Mouse (Mus musculus): ENCODE data around the gene Med16.

Med16 gene

DNA sequence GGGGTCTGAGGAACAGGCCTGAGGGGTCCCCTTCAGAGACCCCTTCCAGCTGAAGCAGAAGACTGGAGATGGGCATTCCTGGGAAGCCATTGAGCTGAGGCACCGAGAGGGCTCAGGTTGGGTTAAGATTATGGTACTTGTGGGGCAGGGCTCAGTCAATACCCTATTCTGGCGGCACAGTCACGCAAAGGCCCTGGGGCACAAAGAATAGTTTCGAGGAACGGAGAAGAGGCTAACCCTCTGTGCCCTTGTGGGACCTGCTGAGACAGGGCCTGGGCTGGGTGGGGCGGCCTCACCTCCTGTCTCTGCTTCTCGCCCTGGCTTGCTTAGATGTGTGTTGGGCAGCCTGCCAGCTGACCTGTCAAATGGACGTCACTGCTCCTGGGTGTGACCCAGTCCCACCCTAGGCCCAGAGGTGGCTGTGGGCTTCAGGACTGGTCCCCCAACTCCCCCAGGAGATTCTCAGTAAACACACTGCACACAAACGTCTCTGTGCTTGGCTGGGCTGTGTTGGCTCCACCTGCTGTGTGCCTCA is 24.5 kb upstream of the Med16 start:
- DNase-seq (ENCODE audit: low spot score): no peak

- DNase-seq (ENCODE audit: low spot score): no peak
Observed at GRCm38 (mm10) chr10:79932736-79933135, 24.0 kb upstream of the Med16 start.

GRCm38 (mm10) chr10:79931797-79932196 is 23.1 kb upstream of the Med16 start:
- DNase-seq (ENCODE audit: low spot score): no peak

DNA sequence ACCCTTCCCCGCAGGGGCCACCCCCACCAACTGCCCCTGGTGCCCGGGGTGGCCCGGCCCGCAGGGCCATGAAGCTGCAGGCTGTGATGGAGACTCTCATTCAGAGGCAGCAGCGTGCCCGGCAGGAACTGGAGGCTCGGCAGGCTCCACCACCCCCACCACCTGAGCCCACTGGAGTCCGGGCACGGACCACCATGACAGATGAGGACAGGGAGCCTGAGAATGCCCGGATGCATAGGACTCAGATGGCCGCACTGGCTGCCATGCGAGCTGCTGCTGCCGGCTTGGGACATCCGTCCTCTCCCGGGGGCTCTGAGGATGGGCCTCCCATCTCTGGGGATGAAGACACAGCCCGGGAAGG is 22.1 kb upstream of the Med16 start:
- no peak for DNase-seq (ENCODE audit: low spot score)

GRCm38 (mm10) chr10:79929967-79930825 is 21.5 kb upstream of the Med16 start:
- DNase-seq (ENCODE audit: low spot score): no peak

GRCm38 (mm10) chr10:79928907-79929701 is 20.4 kb upstream of the Med16 start:
- no peak for DNase-seq (ENCODE audit: low spot score)

DNA sequence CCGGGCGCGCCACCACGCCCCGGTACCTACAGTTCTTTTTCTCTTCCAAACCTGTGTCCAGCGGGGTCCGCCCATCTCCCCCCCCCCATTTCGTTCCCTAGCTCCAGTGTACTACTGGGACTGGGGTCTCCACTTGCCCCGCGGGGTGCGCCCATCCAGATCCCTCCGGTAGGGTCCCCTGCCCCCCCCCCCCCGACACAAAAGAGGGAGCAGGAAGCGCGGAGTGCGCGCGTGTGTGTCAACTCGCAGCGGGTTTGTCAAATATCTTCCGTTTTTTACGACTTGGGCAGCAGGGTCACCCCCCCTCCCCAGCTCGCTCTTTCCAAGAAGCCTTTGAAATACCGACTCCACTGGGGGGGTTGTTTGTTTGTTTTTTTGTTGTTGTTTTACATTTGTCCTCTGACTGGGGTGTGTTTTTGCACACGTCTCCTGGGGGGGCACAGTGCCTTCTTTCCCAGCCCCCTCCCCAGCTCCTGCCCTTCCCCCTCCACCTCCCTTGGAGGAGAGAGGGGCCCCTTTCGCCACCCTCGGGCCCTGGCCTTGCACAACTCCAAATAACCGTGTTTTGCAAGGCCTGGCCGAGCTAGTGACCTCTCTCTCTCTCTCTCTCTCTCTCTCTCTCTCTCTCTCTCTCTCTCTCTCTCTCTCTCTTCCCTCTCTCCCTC is 19.4 kb upstream of the Med16 start:
- no peak for DNase-seq (ENCODE audit: low spot score)

GRCm38 (mm10) chr10:79927324-79928029 is 18.8 kb upstream of the Med16 start:
- DNase-seq (ENCODE audit: low spot score): peak; percentile 41

- peak; percentile 74 for DNase-seq (ENCODE audit: low spot score)
Observed at GRCm38 (mm10) chr10:79926491-79927323, 18.0 kb upstream of the Med16 start, which contains the start of gene Arid3a. Gene Arid3a, plus strand, starts transcription at chr10:79927043.

- DNase-seq (ENCODE audit: low spot score): no peak
Observed at GRCm38 (mm10) chr10:79925785-79926490, 17.2 kb upstream of the Med16 start.

DNA sequence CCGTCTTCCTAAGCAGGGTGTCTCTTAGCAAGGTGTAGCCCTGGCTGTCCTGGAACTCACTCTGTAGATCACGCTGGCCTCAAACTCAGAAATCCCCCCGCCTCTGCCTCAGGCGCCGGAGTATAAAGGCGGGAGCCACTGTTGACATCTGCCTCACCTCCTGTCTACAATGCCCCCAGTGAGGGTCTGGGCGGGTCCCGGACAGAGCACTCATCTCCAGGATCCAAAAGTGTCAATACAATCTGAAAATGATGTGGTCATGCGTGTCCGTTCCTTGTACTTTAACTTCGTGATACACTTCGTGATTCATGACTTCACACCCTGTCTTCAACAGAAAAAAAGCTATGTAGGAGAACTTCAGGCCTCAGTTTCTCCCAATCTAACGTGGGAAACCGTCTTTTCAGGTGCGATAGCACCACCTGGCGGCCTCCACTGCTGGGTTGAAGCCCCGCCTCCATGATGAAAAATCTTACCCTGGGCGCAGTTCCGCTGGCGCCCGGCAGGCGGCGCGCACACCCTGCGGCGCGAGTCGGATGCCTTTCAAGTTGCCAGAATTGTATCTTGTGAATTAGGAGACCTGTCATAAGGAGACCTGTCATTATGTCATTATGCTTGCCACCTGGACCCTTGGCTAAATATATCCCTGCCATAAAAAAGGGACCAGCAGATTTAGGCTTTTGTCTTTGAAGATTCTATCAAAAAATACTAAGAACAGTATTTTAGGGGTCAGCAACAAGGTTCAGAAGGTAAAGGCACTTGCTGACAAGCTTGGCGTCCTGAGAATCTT is 16.5 kb upstream of the Med16 start:
- peak; percentile 93 for DNase-seq (ENCODE audit: low spot score)

DNA sequence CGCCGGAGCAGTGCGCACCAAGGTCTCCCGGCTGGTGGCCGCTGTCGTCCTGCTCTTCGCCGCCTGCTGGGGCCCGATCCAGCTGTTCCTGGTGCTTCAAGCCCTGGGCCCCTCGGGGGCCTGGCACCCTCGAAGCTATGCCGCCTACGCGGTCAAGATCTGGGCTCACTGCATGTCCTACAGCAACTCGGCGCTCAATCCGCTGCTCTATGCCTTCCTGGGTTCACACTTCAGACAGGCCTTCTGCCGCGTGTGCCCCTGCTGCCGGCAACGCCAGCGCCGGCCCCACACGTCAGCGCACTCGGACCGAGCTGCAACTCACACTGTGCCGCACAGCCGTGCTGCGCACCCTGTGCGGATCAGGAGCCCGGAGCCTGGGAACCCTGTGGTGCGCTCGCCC is 12.8 kb upstream of the Med16 start:
- no peak for DNase-seq (ENCODE audit: low spot score)

GRCm38 (mm10) chr10:79920958-79921535 is 12.3 kb upstream of the Med16 start, which contains the start of gene R3hdm4:
Gene R3hdm4, minus strand, starts transcription at chr10:79921208.
- DNase-seq (ENCODE audit: low spot score): no peak

GRCm38 (mm10) chr10:79920056-79920890 is 11.6 kb upstream of the Med16 start:
- DNase-seq (ENCODE audit: low spot score): no peak

DNA sequence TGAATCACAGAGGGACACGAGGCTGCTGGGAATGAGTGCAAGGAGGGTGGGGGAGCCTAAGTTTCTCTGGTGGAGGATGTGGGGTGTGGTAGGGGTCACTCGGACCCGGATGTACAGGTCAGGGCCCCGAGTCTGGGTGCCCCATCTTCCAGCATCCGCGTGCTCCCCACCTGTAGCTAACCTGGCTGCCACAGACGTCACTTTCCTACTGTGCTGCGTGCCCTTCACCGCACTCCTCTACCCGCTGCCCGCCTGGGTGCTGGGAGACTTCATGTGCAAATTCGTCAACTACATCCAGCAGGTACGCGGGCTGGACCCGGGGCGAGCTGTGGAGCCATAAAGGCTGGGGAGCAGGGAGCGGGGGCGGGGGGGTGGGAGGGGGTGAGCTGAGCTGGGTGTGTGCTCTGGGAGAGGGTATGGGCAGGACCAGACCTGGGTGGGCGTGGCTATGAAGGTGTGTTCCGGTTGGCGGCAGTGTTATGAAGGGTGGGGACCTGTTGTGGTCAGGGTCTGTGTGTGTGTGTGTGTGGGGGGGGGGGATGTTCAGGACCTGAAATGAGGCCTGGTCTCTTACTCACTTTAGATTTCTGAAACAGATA is 10.6 kb upstream of the Med16 start:
- DNase-seq (ENCODE audit: low spot score): no peak

DNA sequence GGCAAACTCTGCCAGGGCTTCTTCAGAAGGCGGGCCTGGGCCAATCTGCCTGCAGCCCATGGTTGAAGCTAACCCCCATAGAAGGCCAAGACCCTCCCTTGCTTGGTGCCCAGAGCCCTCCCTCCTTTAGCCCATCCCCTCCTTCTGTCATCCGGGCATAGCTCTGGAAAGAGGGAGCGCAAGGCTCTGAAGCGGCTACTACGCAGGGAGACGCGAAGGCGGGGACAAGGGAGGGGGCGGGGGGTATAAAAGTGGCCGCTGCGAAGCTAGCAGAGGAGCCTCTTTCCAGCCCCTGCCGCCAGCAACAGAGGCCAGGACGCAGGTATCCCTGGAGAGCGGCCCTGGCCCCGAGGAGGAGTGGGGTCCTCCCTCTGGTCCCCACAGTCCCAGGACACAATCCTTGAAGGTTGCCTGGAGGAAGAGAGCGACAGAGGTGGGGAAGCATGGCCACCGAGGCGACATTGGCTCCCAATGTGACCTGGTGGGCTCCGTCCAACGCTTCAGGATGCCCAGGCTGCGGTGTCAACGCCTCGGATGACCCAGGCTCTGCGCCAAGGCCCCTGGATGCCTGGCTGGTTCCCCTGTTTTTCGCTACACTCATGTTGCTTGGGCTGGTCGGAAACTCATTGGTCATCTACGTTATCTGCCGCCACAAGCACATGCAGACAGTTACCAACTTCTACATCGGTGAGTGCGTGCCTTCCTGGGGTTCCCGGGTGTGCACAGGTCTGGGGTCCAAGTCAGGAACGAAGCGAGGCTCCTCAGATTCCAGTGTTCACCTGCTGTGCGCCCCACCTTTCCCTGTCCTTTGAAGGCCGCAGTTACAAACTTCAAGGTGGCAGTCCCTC is 9.7 kb upstream of the Med16 start:
- DNase-seq (ENCODE audit: low spot score): no peak

Data from ovary, postnatal 10 days (tissue).